Mouse (Mus musculus): ENCODE data around the gene Mamstr. TPM values are rescaled to one million over a fixed set of nuclear protein-coding genes. Genes with fewer than 3 reads are reported as not detected.

Mamstr gene
- polyA plus RNA-seq, 1 experiment from 2014 or later = 10.6 TPM

- no peak for ATAC-seq (ENCODE audit: low read depth)
- no peaks in the 10 kb centered on the region for H3K27me3 ChIP-seq (ENCODE audit: control insufficient read depth, insufficient read depth, low read depth, low read length)
- no peak overlapping the region for H3K4me3 ChIP-seq (ENCODE audit: low read length)
- H3K4me2 ChIP-seq (ENCODE audit: low read depth, low read length) = no peak overlapping the region
- H3K9me3 ChIP-seq (ENCODE audit: control insufficient read depth, low read length) = no peaks in the 10 kb centered on the region
- H3K27ac ChIP-seq (ENCODE audit: low read length) = no peak overlapping the region
- 52% methylated on average over 9 of the region's 9 CpGs for WGBS
- H3K36me3 ChIP-seq (ENCODE audit: control insufficient read depth, insufficient read depth, low read length) = no peaks in the 10 kb centered on the region
- H3K9ac ChIP-seq (ENCODE audit: low read length) = no peak overlapping the region
- H3K4me1 ChIP-seq (replicated peaks; ENCODE audit: control insufficient read depth, insufficient read depth, low read length) = no peaks in the 10 kb centered on the region; the same call in none of the 2 replicates
These were observed 34.0 kb upstream of the Mamstr start for GRCm38 (mm10) chr7:45605704-45606289.

- WGBS = 63% methylated on average over 1 of the region's 1 CpGs
- no peak overlapping the region for H3K4me3 ChIP-seq (ENCODE audit: low read length)
- H3K36me3 ChIP-seq (ENCODE audit: control insufficient read depth, insufficient read depth, low read length) = no peaks in the 10 kb centered on the region
- H3K4me2 ChIP-seq (ENCODE audit: low read depth, low read length) = no peak overlapping the region
- no peak for ATAC-seq (ENCODE audit: low read depth)
- H3K27me3 ChIP-seq (ENCODE audit: control insufficient read depth, insufficient read depth, low read depth, low read length) = no peaks in the 10 kb centered on the region
- H3K9me3 ChIP-seq (ENCODE audit: control insufficient read depth, low read length) = no peaks in the 10 kb centered on the region
- no peaks in the 10 kb centered on the region; the same call in none of the 2 replicates for H3K4me1 ChIP-seq (replicated peaks; ENCODE audit: control insufficient read depth, insufficient read depth, low read length)
- no peak overlapping the region for H3K9ac ChIP-seq (ENCODE audit: low read length)
- no peak overlapping the region for H3K27ac ChIP-seq (ENCODE audit: low read length)
These were observed 30.3 kb upstream of the Mamstr start for GRCm38 (mm10) chr7:45609511-45609910.

GRCm38 (mm10) chr7:45616277-45616676 is 23.5 kb upstream of the Mamstr start:
- H3K27ac ChIP-seq (ENCODE audit: low read length) = no peak overlapping the region
- H3K4me3 ChIP-seq (ENCODE audit: low read length) = no peak overlapping the region
- WGBS = 17% methylated on average over 6 of the region's 6 CpGs
- H3K9me3 ChIP-seq (ENCODE audit: control insufficient read depth, low read length) = no peaks in the 10 kb centered on the region
- H3K36me3 ChIP-seq (ENCODE audit: control insufficient read depth, insufficient read depth, low read length) = no peaks in the 10 kb centered on the region
- peaks cover 16% of the 10 kb centered on the region; the same call in 1 of the 2 replicates for H3K27me3 ChIP-seq (ENCODE audit: control insufficient read depth, insufficient read depth, low read depth, low read length)
- no peaks in the 10 kb centered on the region; the same call in 1 of the 2 replicates for H3K4me1 ChIP-seq (replicated peaks; ENCODE audit: control insufficient read depth, insufficient read depth, low read length)
- H3K9ac ChIP-seq (ENCODE audit: low read length) = no peak overlapping the region
- ATAC-seq (ENCODE audit: low read depth) = peak; percentile 31
- no peak overlapping the region for H3K4me2 ChIP-seq (ENCODE audit: low read depth, low read length)

GRCm38 (mm10) chr7:45617042-45617695 is 22.6 kb upstream of the Mamstr start, which contains the start of gene Fut1:
Gene Fut1, plus strand, starts transcription at chr7:45617289.
- H3K27ac ChIP-seq (ENCODE audit: low read length) = no peak within 1 kb of the TSS; the same call in 1 of the 2 replicates
- WGBS = 5% methylated on average over 31 of the region's 31 CpGs
- no peaks in the 10 kb centered on the region for H3K36me3 ChIP-seq (ENCODE audit: control insufficient read depth, insufficient read depth, low read length)
- ATAC-seq (ENCODE audit: low read depth) = peak; percentile 71
- no peaks in the 10 kb centered on the region for H3K9me3 ChIP-seq (ENCODE audit: control insufficient read depth, low read length)
- no peaks in the 10 kb centered on the region; the same call in 1 of the 2 replicates for H3K4me1 ChIP-seq (replicated peaks; ENCODE audit: control insufficient read depth, insufficient read depth, low read length)
- peaks cover 16% of the 10 kb centered on the region; the same call in 1 of the 2 replicates for H3K27me3 ChIP-seq (ENCODE audit: control insufficient read depth, insufficient read depth, low read depth, low read length)
- H3K9ac ChIP-seq (ENCODE audit: low read length) = peak within 1 kb of the TSS; percentile 54; the same call in 1 of the 2 replicates
- peak within 1 kb of the TSS; percentile 51 for H3K4me2 ChIP-seq (ENCODE audit: low read depth, low read length)
- peak within 1 kb of the TSS; percentile 30 for H3K4me3 ChIP-seq (ENCODE audit: low read length)

- no peak overlapping the region for H3K9ac ChIP-seq (ENCODE audit: low read length)
- peaks cover 16% of the 10 kb centered on the region; the same call in 1 of the 2 replicates for H3K27me3 ChIP-seq (ENCODE audit: control insufficient read depth, insufficient read depth, low read depth, low read length)
- no peaks in the 10 kb centered on the region for H3K36me3 ChIP-seq (ENCODE audit: control insufficient read depth, insufficient read depth, low read length)
- no peak overlapping the region for H3K4me3 ChIP-seq (ENCODE audit: low read length)
- no peak overlapping the region for H3K4me2 ChIP-seq (ENCODE audit: low read depth, low read length)
- H3K9me3 ChIP-seq (ENCODE audit: control insufficient read depth, low read length) = no peaks in the 10 kb centered on the region
- no peak for ATAC-seq (ENCODE audit: low read depth)
- H3K27ac ChIP-seq (ENCODE audit: low read length) = no peak overlapping the region
- no peaks in the 10 kb centered on the region; the same call in 1 of the 2 replicates for H3K4me1 ChIP-seq (replicated peaks; ENCODE audit: control insufficient read depth, insufficient read depth, low read length)
- WGBS = 81% methylated on average over 5 of the region's 5 CpGs
These were observed 21.5 kb upstream of the Mamstr start for GRCm38 (mm10) chr7:45618316-45618715.

- ATAC-seq (ENCODE audit: low read depth) = no peak
These were observed 20.2 kb upstream of the Mamstr start for GRCm38 (mm10) chr7:45619592-45619991.

GRCm38 (mm10) chr7:45621443-45621842 is 18.3 kb upstream of the Mamstr start, which contains the start of gene Izumo1:
Gene Izumo1, plus strand, starts transcription at chr7:45621811.
- H3K4me2 ChIP-seq (ENCODE audit: low read depth, low read length) = no peak within 1 kb of the TSS
- no peak within 1 kb of the TSS for H3K9ac ChIP-seq (ENCODE audit: low read length)
- no peaks in the 10 kb centered on the region; the same call in 1 of the 2 replicates for H3K4me1 ChIP-seq (replicated peaks; ENCODE audit: control insufficient read depth, insufficient read depth, low read length)
- H3K36me3 ChIP-seq (ENCODE audit: control insufficient read depth, insufficient read depth, low read length) = no peaks in the 10 kb centered on the region
- 32% methylated on average over 9 of the region's 9 CpGs for WGBS
- H3K9me3 ChIP-seq (ENCODE audit: control insufficient read depth, low read length) = no peaks in the 10 kb centered on the region
- H3K27me3 ChIP-seq (ENCODE audit: control insufficient read depth, insufficient read depth, low read depth, low read length) = peaks cover 12% of the 10 kb centered on the region; the same call in 1 of the 2 replicates
- ATAC-seq (ENCODE audit: low read depth) = no peak
- no peak within 1 kb of the TSS for H3K27ac ChIP-seq (ENCODE audit: low read length)
- H3K4me3 ChIP-seq (ENCODE audit: low read length) = peak within 1 kb of the TSS; percentile 4; the same call in 1 of the 2 replicates

More at GRCm38 (mm10) chr7:45619592-45619991, 20.2 kb upstream of the Mamstr start:
- Histone ChIP-seq H3K36me3 (ENCODE audit: control insufficient read depth, insufficient read depth, low read length) (no peaks in the 10 kb centered on the region), H3K4me3 (ENCODE audit: low read length) (no peak overlapping the region), H3K4me2 (ENCODE audit: low read depth, low read length) (no peak overlapping the region), H3K4me1 (replicated peaks; ENCODE audit: control insufficient read depth, insufficient read depth, low read length) (no peaks in the 10 kb centered on the region; the same call in 1 of the 2 replicates), H3K27ac (ENCODE audit: low read length) (no peak overlapping the region), H3K9ac (ENCODE audit: low read length) (no peak overlapping the region), H3K27me3 (ENCODE audit: control insufficient read depth, insufficient read depth, low read depth, low read length) (peaks cover 16% of the 10 kb centered on the region; the same call in 1 of the 2 replicates), H3K9me3 (ENCODE audit: control insufficient read depth, low read length) (no peaks in the 10 kb centered on the region)
- WGBS = 82% methylated on average over 5 of the region's 5 CpGs

- Histone ChIP-seq H3K4me2 (ENCODE audit: low read depth, low read length) (no peak overlapping the region), H3K27me3 (ENCODE audit: control insufficient read depth, insufficient read depth, low read depth, low read length) (peaks cover 9% of the 10 kb centered on the region; the same call in 1 of the 2 replicates), H3K9ac (ENCODE audit: low read length) (no peak overlapping the region), H3K27ac (ENCODE audit: low read length) (no peak overlapping the region), H3K4me3 (ENCODE audit: low read length) (no peak overlapping the region), H3K9me3 (ENCODE audit: control insufficient read depth, low read length) (no peaks in the 10 kb centered on the region), H3K4me1 (replicated peaks; ENCODE audit: control insufficient read depth, insufficient read depth, low read length) (peaks cover 3% of the 10 kb centered on the region; the same call in 1 of the 2 replicates), H3K36me3 (ENCODE audit: control insufficient read depth, insufficient read depth, low read length) (no peaks in the 10 kb centered on the region)
- ATAC-seq (ENCODE audit: low read depth) = no peak
- 94% methylated on average over 11 of the region's 11 CpGs for WGBS
These were observed 16.3 kb upstream of the Mamstr start for GRCm38 (mm10) chr7:45623507-45623906.

- Histone ChIP-seq H3K27me3 (ENCODE audit: control insufficient read depth, insufficient read depth, low read depth, low read length) (peaks cover 9% of the 10 kb centered on the region; the same call in 1 of the 2 replicates), H3K36me3 (ENCODE audit: control insufficient read depth, insufficient read depth, low read length) (no peaks in the 10 kb centered on the region), H3K9me3 (ENCODE audit: control insufficient read depth, low read length) (no peaks in the 10 kb centered on the region), H3K4me3 (ENCODE audit: low read length) (no peak overlapping the region), H3K4me1 (replicated peaks; ENCODE audit: control insufficient read depth, insufficient read depth, low read length) (peaks cover 4% of the 10 kb centered on the region; the same call in 1 of the 2 replicates), H3K4me2 (ENCODE audit: low read depth, low read length) (no peak overlapping the region), H3K27ac (ENCODE audit: low read length) (no peak overlapping the region), H3K9ac (ENCODE audit: low read length) (no peak overlapping the region)
- no peak for ATAC-seq (ENCODE audit: low read depth)
- 50% methylated on average over 3 of the region's 3 CpGs for WGBS
These were observed 15.1 kb upstream of the Mamstr start for GRCm38 (mm10) chr7:45624718-45625117.

Measured in lung, embryonic 16.5 days (tissue).